Comparison of ENCODE assay signal across 10 mouse cellular contexts in genomic region chr2:72499782-72500411, GRCm38 (mm10). TPM values are rescaled to one million over a fixed set of nuclear protein-coding genes. Genes with fewer than 3 reads are reported as not detected.
DNase-seq lines count a peak whose midpoint lies in the region; ATAC-seq lines count a peak whose summit lies in the region.
"Had no signal": no experiment of that assay in that cellular context is flagged by ENCODE, and none has a peak within 500 bp of the region (broad histone marks: within the 10 kb centered on the region; RNA-seq: fewer than 3 reads in every experiment).

No protein-coding gene starts in this region.

- H3K9ac ChIP-seq in heart, embryonic 13.5 days = peak overlapping the region; percentile 44; the same call in 1 of the 2 replicates
- no peak overlapping the region for H3K9ac ChIP-seq in embryonic facial prominence, embryonic 12.5 days
- peak overlapping the region; percentile 56; the same call in 1 of the 2 replicates for H3K9ac ChIP-seq in hindbrain, embryonic 14.5 days
- H3K9ac ChIP-seq in midbrain, embryonic 16.5 days (ENCODE audit: low read depth, low read length) = no peak overlapping the region

- no peak for DNase-seq in heart, postnatal 14 days
- DNase-seq in hindbrain, embryonic 14.5 days (ENCODE audit: low spot score) = no peak
- DNase-seq in spleen, adult 18-20 months = no peak
- no peak for DNase-seq in right cerebral cortex, postnatal 4 days
- DNase-seq: kidney, postnatal 25 days; liver had no signal

- peak overlapping the region; percentile 20; the same call in 1 of the 2 replicates for H3K4me3 ChIP-seq in heart, embryonic 13.5 days
- no peak overlapping the region for H3K4me3 ChIP-seq in embryonic facial prominence, embryonic 12.5 days
- no peak overlapping the region for H3K4me3 ChIP-seq in hindbrain, embryonic 14.5 days (replicated peaks; ENCODE audit: low read length)
- H3K4me3 ChIP-seq in midbrain, embryonic 16.5 days (ENCODE audit: low read depth, low read length) = no peak overlapping the region

- no peak overlapping the region for H3K27ac ChIP-seq in heart, embryonic 13.5 days (replicated peaks)
- no peak overlapping the region for H3K27ac ChIP-seq in embryonic facial prominence, embryonic 12.5 days
- H3K27ac ChIP-seq in hindbrain, embryonic 14.5 days = no peak overlapping the region
- no peak overlapping the region for H3K27ac ChIP-seq in midbrain, embryonic 16.5 days (ENCODE audit: low read length)

- intact Hi-C loops in heart, postnatal 14 days (cut with DNase I) = loop anchor here (5.0 kb wide), 1 partner anchor 78 kb away; no protein-coding TSS in a partner anchor

- H3K27me3 ChIP-seq in heart, embryonic 13.5 days (replicated peaks) = peaks cover 13% of the 10 kb centered on the region; the same call in 1 of the 2 replicates
- H3K27me3 ChIP-seq in embryonic facial prominence, embryonic 12.5 days = peaks cover 13% of the 10 kb centered on the region; the same call in 1 of the 2 replicates
- peaks cover 14% of the 10 kb centered on the region for H3K27me3 ChIP-seq in hindbrain, embryonic 14.5 days (ENCODE audit: control insufficient read depth, insufficient read depth, low read length)
- H3K27me3 ChIP-seq in midbrain, embryonic 16.5 days (ENCODE audit: control insufficient read depth, insufficient read depth, low read depth, low read length) = peaks cover 12% of the 10 kb centered on the region; the same call in 1 of the 2 replicates

- 34% methylated on average over 8 of the region's 8 CpGs for WGBS in heart, embryonic 13.5 days
- 16% methylated on average over 8 of the region's 8 CpGs for WGBS in embryonic facial prominence, embryonic 12.5 days
- WGBS in hindbrain, embryonic 14.5 days = 6% methylated on average over 8 of the region's 8 CpGs
- 8% methylated on average over 8 of the region's 8 CpGs for WGBS in midbrain, embryonic 16.5 days

- H3K9me3 ChIP-seq in heart, embryonic 13.5 days = no peaks in the 10 kb centered on the region
- H3K9me3 ChIP-seq in embryonic facial prominence, embryonic 12.5 days = no peaks in the 10 kb centered on the region
- H3K9me3 ChIP-seq in hindbrain, embryonic 14.5 days (ENCODE audit: control insufficient read depth, low read length) = no peaks in the 10 kb centered on the region
- H3K9me3 ChIP-seq in midbrain, embryonic 16.5 days (replicated peaks; ENCODE audit: control insufficient read depth, low read length, poor library complexity, severe bottlenecking) = no peaks in the 10 kb centered on the region

- H3K4me2 ChIP-seq in heart, embryonic 13.5 days = peak overlapping the region; percentile 61
- peak overlapping the region; percentile 58 for H3K4me2 ChIP-seq in embryonic facial prominence, embryonic 12.5 days (replicated peaks)
- H3K4me2 ChIP-seq in hindbrain, embryonic 14.5 days (replicated peaks) = peak overlapping the region; percentile 59
- H3K4me2 ChIP-seq in midbrain, embryonic 16.5 days (ENCODE audit: low read length) = peak overlapping the region; percentile 54

- ATAC-seq in heart, embryonic 13.5 days (ENCODE audit: extremely low read depth, insufficient number of reproducible peaks, low FRiP score, low TSS enrichment) = no peak
- no peak for ATAC-seq in embryonic facial prominence, embryonic 12.5 days (ENCODE audit: insufficient number of reproducible peaks, insufficient read depth, low FRiP score, low TSS enrichment)
- no peak for ATAC-seq in hindbrain, embryonic 14.5 days (ENCODE audit: low FRiP score)
- ATAC-seq in midbrain, embryonic 16.5 days = 0 out of 2 replicates have a peak, but pooled peaks have one; percentile 48
- no peak for ATAC-seq in activated CD4-positive, CD25-positive, alpha-beta regulatory T cell, adult 4 months

- no peaks in the 10 kb centered on the region for H3K36me3 ChIP-seq in heart, embryonic 13.5 days
- H3K36me3 ChIP-seq in embryonic facial prominence, embryonic 12.5 days = no peaks in the 10 kb centered on the region
- H3K36me3 ChIP-seq in hindbrain, embryonic 14.5 days (replicated peaks; ENCODE audit: control insufficient read depth, insufficient read depth) = no peaks in the 10 kb centered on the region
- no peaks in the 10 kb centered on the region for H3K36me3 ChIP-seq in midbrain, embryonic 16.5 days (ENCODE audit: control insufficient read depth, insufficient read depth, low read length)

- H3K4me1 ChIP-seq in heart, embryonic 13.5 days = peaks cover 5% of the 10 kb centered on the region
- peaks cover 8% of the 10 kb centered on the region for H3K4me1 ChIP-seq in embryonic facial prominence, embryonic 12.5 days
- H3K4me1 ChIP-seq in hindbrain, embryonic 14.5 days (replicated peaks; ENCODE audit: control insufficient read depth, insufficient read depth, low read length) = peaks cover 14% of the 10 kb centered on the region; the same call in 1 of the 2 replicates
- peaks cover 11% of the 10 kb centered on the region for H3K4me1 ChIP-seq in midbrain, embryonic 16.5 days (ENCODE audit: control insufficient read depth, insufficient read depth, low read length)

RNA-seq across cellular contexts. Expression of gene Cdca7, which starts 23.9 kb away (rescaled TPM):
- polyA plus RNA-seq in heart, embryonic 13.5 days (2015; fragmentation: Nextera tagmentation; extraction: Ambion mirVana) = 46.8 and 49.0 TPM in 2 replicates
- total RNA-seq in heart, postnatal 14 days (2021) = 1 to 10 TPM; 2.9 to 9.4 TPM
- 179 and 184 TPM in 2 replicates for polyA plus RNA-seq in embryonic facial prominence, embryonic 12.5 days (2016; fragmentation: Nextera tagmentation; extraction: Ambion mirVana)
- polyA plus RNA-seq in hindbrain, embryonic 14.5 days (2014; fragmentation: Nextera tagmentation; extraction: Ambion mirVana) = 17.1 and 19.1 TPM in 2 replicates
- polyA plus RNA-seq in midbrain, embryonic 16.5 days (2015; fragmentation: Nextera tagmentation; extraction: Ambion mirVana) = 14.2 and 21.5 TPM in 2 replicates
- polyA plus RNA-seq in activated CD4-positive, CD25-positive, alpha-beta regulatory T cell, adult 4 months (2017; shearing (Covaris generic)) = 10 to 100 TPM; 31.9 to 53.0 TPM

Comparison
In these comparisons a context has a peak if more than half of its experiments do, and no peak if none do; other contexts are left out.
1. H3K9ac ChIP-seq: peak in heart, embryonic 13.5 days (single experiment) and hindbrain, embryonic 14.5 days (single experiment); none in embryonic facial prominence, embryonic 12.5 days (single experiment) and midbrain, embryonic 16.5 days (single experiment).
2. Peak in every context shown above with its lines, with median percentiles within 50 percentile points of each other: H3K4me2 ChIP-seq.